Mouse (Mus musculus) spleen, adult 2 months (tissue): Measurements from ENCODE around the gene Arhgap45.

Experiments used
- CTCF ChIP-seq: fragments of 200-500 bp; IDR thresholded peaks from 2 replicates; pipeline ENCODE4 v1.5.1; 2011; ENCODE audit warnings: mild to moderate bottlenecking, inconsistent platforms; ENCODE audit not compliant: insufficient read depth, insufficient read length, insufficient replicate concordance; ENCODE audit errors: extremely low read depth
- POLR2A ChIP-seq: fragments of 200-500 bp; IDR thresholded peaks from 2 replicates; pipeline ENCODE4 v1.6.1; 2011; ENCODE audit warnings: low read depth, low read length, inconsistent platforms

GRCm38 (mm10) chr10:80025889-80026288 is 9.4 kb downstream of the Arhgap45 start:
- TF ChIP-seq CTCF (no peak), POLR2A (no peak)
